In the genomic region with DNA sequence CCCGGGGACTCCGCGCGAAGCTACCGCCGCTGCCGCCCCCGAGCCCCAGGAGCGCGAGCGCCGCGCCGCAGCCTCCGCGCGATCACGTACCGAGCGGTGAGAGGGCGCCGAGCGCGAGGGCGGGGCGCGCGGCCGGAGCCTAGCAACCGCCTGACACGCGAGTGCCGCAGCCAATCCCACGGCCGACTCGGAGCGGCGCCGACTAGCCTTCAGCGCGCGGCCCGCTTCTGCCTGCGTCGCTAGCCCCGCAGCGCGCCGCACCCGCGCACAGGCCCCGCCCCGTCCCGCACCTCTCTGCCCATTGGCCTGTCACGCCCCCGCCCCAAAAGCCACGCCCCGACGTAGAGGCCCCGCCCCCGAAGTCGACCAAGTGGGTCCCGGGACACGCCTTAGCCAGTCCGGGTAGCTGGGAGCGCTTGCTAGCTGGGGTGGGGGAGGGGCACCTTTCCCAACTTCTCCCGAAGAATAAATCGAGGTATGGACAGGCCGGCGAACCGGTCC, we compare ENCODE assay signal across 8 mouse cellular contexts. TPM values are rescaled to one million over a fixed set of nuclear protein-coding genes. Genes with fewer than 3 reads are reported as not detected.
DNase-seq lines count a peak whose midpoint lies in the region; ATAC-seq and TF ChIP-seq lines count a peak whose summit lies in the region.

A gene (minus strand): TSS at position 269 of the 501 bp plus-strand sequence.

- peaks cover 0 to 33% of the 10 kb centered on the region in 2 experiments; a peak in 2 of 4 replicates for H3K36me3 ChIP-seq in MEL (ENCODE audit: control insufficient read depth in 1 of 2, insufficient read depth in 2 of 2, low read length in 2 of 2)
- no peaks in the 10 kb centered on the region for H3K36me3 ChIP-seq in lung, embryonic 16.5 days (ENCODE audit: control insufficient read depth, insufficient read depth, low read length)

- no peak for TF ChIP-seq RAD21 in MEL (IDR thresholded peaks at IDR 0.05; ENCODE audit: low read depth, low read length)

- TF ChIP-seq CTCF in MEL (IDR thresholded peaks at IDR 0.05 in 2 of 3, conservative IDR thresholded peaks at IDR 0.05 in 1 of 3; ENCODE audit: control insufficient read depth in 1 of 3, insufficient read depth in 1 of 3, low read depth in 2 of 3, low read length in 3 of 3, poor library complexity in 1 of 3, severe bottlenecking in 1 of 3) = no peak
- no peak for TF ChIP-seq CTCF in cerebellum, adult 2 months (IDR thresholded peaks at IDR 0.05; ENCODE audit: borderline replicate concordance, insufficient read depth, low read depth, low read length)

- no peaks in the 10 kb centered on the region for H3K27me3 ChIP-seq in MEL (ENCODE audit: control insufficient read depth in 1 of 2, insufficient read depth in 2 of 2, low read length in 2 of 2)
- no peaks in the 10 kb centered on the region for H3K27me3 ChIP-seq in cerebellum, adult 2 months (ENCODE audit: control insufficient read depth, insufficient read depth, low read length)
- H3K27me3 ChIP-seq in lung, embryonic 16.5 days (ENCODE audit: control insufficient read depth, insufficient read depth, low read depth, low read length) = no peaks in the 10 kb centered on the region

- under 1% methylated on average over 66 of the region's 71 CpGs for WGBS in cerebellum, adult 2 months
- WGBS in lung, embryonic 16.5 days = under 1% methylated on average over 52 of the region's 71 CpGs

- no peaks in the 10 kb centered on the region for H3K9me3 ChIP-seq in MEL (replicated peaks; ENCODE audit: insufficient read depth, low read length)
- no peaks in the 10 kb centered on the region for H3K9me3 ChIP-seq in lung, embryonic 16.5 days (ENCODE audit: control insufficient read depth, low read length)

- DNase-seq in MEL (ENCODE audit: low read depth, low spot score) = peak; percentile 96
- DNase-seq in cerebellum, adult 2 months = peak; percentile 99
- DNase-seq in forelimb bud, embryonic 11.5 days (ENCODE audit: low read depth, low spot score) = peak; percentile 93
- DNase-seq in layer of hippocampus, adult 9-10 months (ENCODE audit: low spot score) = peak; percentile 85
- DNase-seq in ovary, postnatal 10 days (ENCODE audit: low spot score) = peak; percentile 98
- peak; percentile 93 to 96 for DNase-seq in thymus, postnatal 10 days (ENCODE audit: low spot score in 2 of 2)

- peak within 1 kb of the TSS; percentile 72 for H3K4me2 ChIP-seq in lung, embryonic 16.5 days (ENCODE audit: low read depth, low read length)

- peak within 1 kb of the TSS; percentile 59 for H3K27ac ChIP-seq in MEL (ENCODE audit: control insufficient read depth, low read depth, low read length)
- H3K27ac ChIP-seq in cerebellum, adult 2 months (ENCODE audit: insufficient read depth, low read length) = peak within 1 kb of the TSS; percentile 44
- peak within 1 kb of the TSS; percentile 97 for H3K27ac ChIP-seq in lung, embryonic 16.5 days (ENCODE audit: low read length)

- peak within 1 kb of the TSS; percentile 84 for H3K9ac ChIP-seq in MEL (ENCODE audit: control insufficient read depth, low read depth, low read length, poor library complexity, severe bottlenecking)
- H3K9ac ChIP-seq in lung, embryonic 16.5 days (ENCODE audit: low read length) = peak within 1 kb of the TSS; percentile 93

- peak within 1 kb of the TSS; percentile 72 to 77 for H3K4me3 ChIP-seq in MEL (ENCODE audit: control insufficient read depth in 1 of 2, insufficient read depth in 1 of 2, low read depth in 2 of 2, low read length in 2 of 2)
- H3K4me3 ChIP-seq in cerebellum, adult 2 months (replicated peaks; ENCODE audit: insufficient read depth, low read depth, low read length) = peak within 1 kb of the TSS; percentile 71
- peak within 1 kb of the TSS; percentile 95 for H3K4me3 ChIP-seq in lung, embryonic 16.5 days (ENCODE audit: low read length)

- peak in 1 of 2 experiments; percentile 18; a peak in 1 of 4 replicates for TF ChIP-seq EP300 in MEL (IDR thresholded peaks at IDR 0.05; ENCODE audit: low read depth in 1 of 2, low read length in 2 of 2)

- TF ChIP-seq POLR2A in MEL (IDR thresholded peaks at IDR 0.05; ENCODE audit: control insufficient read depth in 1 of 2, insufficient read depth in 1 of 2, low read depth in 1 of 2, low read length in 2 of 2, poor library complexity in 1 of 2) = peak; percentile 23 to 72; a peak in 1 of 4 replicates
- peak; percentile 61 for TF ChIP-seq POLR2A in cerebellum, adult 2 months (IDR thresholded peaks at IDR 0.05; ENCODE audit: borderline replicate concordance, insufficient read depth, low read length)

- peaks cover 2 to 41% of the 10 kb centered on the region in 2 experiments for H3K4me1 ChIP-seq in MEL (ENCODE audit: control insufficient read depth in 1 of 2, insufficient read depth in 2 of 2, low read length in 2 of 2)
- peaks cover 9% of the 10 kb centered on the region; the same call in 1 of the 2 replicates for H3K4me1 ChIP-seq in cerebellum, adult 2 months (ENCODE audit: control insufficient read depth, insufficient read depth, low read length)
- peaks cover 29% of the 10 kb centered on the region for H3K4me1 ChIP-seq in lung, embryonic 16.5 days (replicated peaks; ENCODE audit: control insufficient read depth, insufficient read depth, low read length)

- peaks cover 12% of the 10 kb centered on the region for H3K79me2 ChIP-seq in MEL (ENCODE audit: control insufficient read depth, insufficient read depth, low read length, poor library complexity)

- ATAC-seq in hematopoietic stem cell, adult 5-6 weeks (replicated peaks in 1 of 2; ENCODE audit: insufficient read depth in 1 of 2, low FRiP score in 2 of 2, low TSS enrichment in 1 of 2, low read depth in 1 of 2, poor library complexity in 2 of 2, severe bottlenecking in 2 of 2) = peak; percentile 92
- ATAC-seq in lung, embryonic 16.5 days (ENCODE audit: low read depth) = peak; percentile 97

TF ChIP-seq in MEL, 35 proteins besides CTCF, POLR2A, EP300 and RAD21:
- no peak for TF ChIP-seq GATA1 (IDR thresholded peaks at IDR 0.05; ENCODE audit: low read depth, low read length)
- TF ChIP-seq NRF1 (IDR thresholded peaks at IDR 0.05; ENCODE audit: insufficient read depth, low read depth, low read length, poor library complexity, severe bottlenecking) = peak; percentile 73
- no peak for TF ChIP-seq MYC (IDR thresholded peaks at IDR 0.05; ENCODE audit: low read depth, low read length)
- TF ChIP-seq USF1 (IDR thresholded peaks at IDR 0.05; ENCODE audit: low read depth, low read length) = peak; percentile 40; the same call in 1 of the 2 replicates
- no peak for TF ChIP-seq MEF2A (IDR thresholded peaks at IDR 0.05; ENCODE audit: extremely low read depth, insufficient replicate concordance, low read depth, low read length, poor library complexity, severe bottlenecking)
- no peak for TF ChIP-seq ZC3H11A (IDR thresholded peaks at IDR 0.05; ENCODE audit: low read depth, low read length)
- TF ChIP-seq NELFE (IDR thresholded peaks at IDR 0.05; ENCODE audit: low read depth, low read length) = peak; percentile 49
- TF ChIP-seq MXI1 (IDR thresholded peaks at IDR 0.05; ENCODE audit: low read depth, low read length) = peak; percentile 32; the same call in 1 of the 2 replicates
- no peak for TF ChIP-seq RCOR1 (IDR thresholded peaks at IDR 0.05; ENCODE audit: low read depth, low read length)
- TF ChIP-seq TCF12 (IDR thresholded peaks at IDR 0.05; ENCODE audit: low read depth, low read length) = peak; percentile 40; the same call in 1 of the 2 replicates
- 0 out of 2 replicates have a peak, but pooled peaks have one; percentile 16 for TF ChIP-seq BHLHE40 (IDR thresholded peaks at IDR 0.05; ENCODE audit: borderline replicate concordance, low read depth, low read length)
- TF ChIP-seq HCFC1 (IDR thresholded peaks at IDR 0.05; ENCODE audit: low read depth, low read length) = peak; percentile 20; the same call in 1 of the 2 replicates
- peak; percentile 57 for TF ChIP-seq ELF1 (IDR thresholded peaks at IDR 0.05; ENCODE audit: low read depth, low read length)
- no peak for TF ChIP-seq USF2 (IDR thresholded peaks at IDR 0.05; ENCODE audit: borderline replicate concordance in 1 of 2, insufficient read depth in 1 of 2, low read depth in 1 of 2, low read length in 2 of 2)
- no peak; the same call in 1 of the 2 replicates for TF ChIP-seq MAX (IDR thresholded peaks at IDR 0.05; ENCODE audit: low read length)
- 0 out of 2 replicates have a peak, but pooled peaks have one; percentile 26 for TF ChIP-seq ZMIZ1 (IDR thresholded peaks at IDR 0.05; ENCODE audit: low read depth, low read length)
TF ChIP-seq in MEL: peak in this region for 9.

RNA-seq across cellular contexts. Expression of the gene that starts here (rescaled TPM):
- 7.8 and 8.1 TPM in 2 replicates for total RNA-seq in MEL (2012; rRNA removed)
- polyA plus RNA-seq in MEL (2012; ENCODE audit: insufficient read depth in 1 of 2, insufficient read length in 2 of 2, low read depth in 1 of 2, low replicate concordance in 2 of 2, missing spikeins in 1 of 2) = 10 to 100 TPM in 1 of 2 experiments, not detected in 1; 27.6 TPM
- polyA plus RNA-seq in cerebellum, adult 2 months (2012; rRNA removed) = 33.8 and 38.6 TPM in 2 replicates
- 9.8 and 14.1 TPM in 2 replicates for total RNA-seq in hematopoietic stem cell, adult 5-6 weeks (2017)
- 124 and 141 TPM in 2 replicates for polyA plus RNA-seq in lung, embryonic 16.5 days (2015; fragmentation: Nextera tagmentation; extraction: Ambion mirVana)

Comparison
In these comparisons a context has a peak if more than half of its experiments do, and no peak if none do; other contexts are left out.
1. Peak in every context shown above with its lines: DNase-seq, ATAC-seq, H3K4me3 ChIP-seq and H3K27ac ChIP-seq.
2. H3K27ac ChIP-seq: peak in every context shown above with its lines; median percentile 97 in lung, embryonic 16.5 days; 59 in MEL; 44 in cerebellum, adult 2 months.